Mouse (Mus musculus): ENCODE measurements at regions not wholly inside any gene's neighbourhood (a gene's known extent, or its start where the extent isn't known, plus 50 kb on each side); places are given as distances from the start of the nearest gene placed in this dataset.

- H3K4me2 ChIP-seq (replicated peaks; ENCODE audit: low read depth, low read length): no peak overlapping the region
- H3K36me3 ChIP-seq (ENCODE audit: control insufficient read depth, insufficient read depth, low read length): no peaks in the 10 kb centered on the region
- no peak overlapping the region for H3K4me3 ChIP-seq (ENCODE audit: low read depth, low read length)
- WGBS: 86% methylated on average over 7 of the region's 7 CpGs
- DNase-seq (ENCODE audit: low spot score) (no peak), ATAC-seq (ENCODE audit: low FRiP score) (no peak)
- H3K27ac ChIP-seq (ENCODE audit: low read depth, low read length): peak overlapping the region; percentile 88; the same call in 1 of the 2 replicates
- peaks cover 7% of the 10 kb centered on the region; the same call in 1 of the 2 replicates for H3K4me1 ChIP-seq (replicated peaks; ENCODE audit: control insufficient read depth, insufficient read depth, low read length)
- no peaks in the 10 kb centered on the region for H3K9me3 ChIP-seq (ENCODE audit: control insufficient read depth, low read length)
- no peak overlapping the region for H3K9ac ChIP-seq (ENCODE audit: low read depth, low read length)
- H3K27me3 ChIP-seq (ENCODE audit: control insufficient read depth, insufficient read depth, low read length): no peaks in the 10 kb centered on the region
These were observed 107.4 kb downstream of the Tomm20 start for GRCm38 (mm10) chr8:126838228-126838627.

DNA sequence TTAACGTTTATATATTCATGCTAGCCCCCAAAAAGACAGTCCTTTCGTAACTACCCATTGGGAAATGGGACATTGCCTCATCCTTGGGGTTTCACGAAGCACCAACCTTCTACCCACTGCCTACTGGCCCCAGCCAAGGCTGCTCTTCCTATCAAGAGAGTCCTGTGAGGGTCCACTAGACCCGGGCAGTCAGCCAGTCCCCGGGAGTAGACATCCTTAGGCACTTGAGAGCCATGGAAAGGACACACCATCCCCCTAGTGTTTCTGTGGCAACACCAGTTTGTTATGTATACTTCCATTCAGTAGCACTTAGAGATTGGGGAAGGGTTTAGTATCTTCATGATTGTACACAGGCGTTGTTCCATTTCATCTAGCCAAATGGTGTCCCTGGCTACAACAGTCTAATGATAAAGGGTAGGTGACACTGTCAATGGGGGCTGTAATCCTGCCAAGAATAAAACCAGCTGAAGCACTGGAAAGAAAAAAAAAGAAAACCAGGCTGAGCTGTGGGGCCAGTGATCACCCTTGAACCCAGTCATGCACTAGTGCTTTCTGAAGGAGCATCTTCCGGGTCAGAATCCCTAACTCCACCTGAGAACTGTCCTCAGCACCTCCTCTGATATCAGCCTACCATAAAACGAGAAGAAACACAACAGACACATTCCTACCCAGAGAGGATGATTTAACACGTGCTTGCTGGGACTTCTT is 108.2 kb downstream of the Tomm20 start:
- Histone ChIP-seq H3K9ac (ENCODE audit: low read depth, low read length) (no peak overlapping the region), H3K27ac (ENCODE audit: low read depth, low read length) (no peak overlapping the region)

GRCm38 (mm10) chr8:126835554-126835953 is 110.1 kb downstream of the Tomm20 start:
- DNase-seq (ENCODE audit: low spot score) (no peak), ATAC-seq (ENCODE audit: low FRiP score) (no peak)
- no peak overlapping the region for H3K9ac ChIP-seq (ENCODE audit: low read depth, low read length)
- H3K9me3 ChIP-seq (ENCODE audit: control insufficient read depth, low read length): no peaks in the 10 kb centered on the region
- peaks cover 9% of the 10 kb centered on the region; the same call in 1 of the 2 replicates for H3K4me1 ChIP-seq (replicated peaks; ENCODE audit: control insufficient read depth, insufficient read depth, low read length)
- no peak overlapping the region for H3K4me3 ChIP-seq (ENCODE audit: low read depth, low read length)
- no peaks in the 10 kb centered on the region for H3K36me3 ChIP-seq (ENCODE audit: control insufficient read depth, insufficient read depth, low read length)
- WGBS: 79% methylated on average over 7 of the region's 7 CpGs
- H3K27me3 ChIP-seq (ENCODE audit: control insufficient read depth, insufficient read depth, low read length): no peaks in the 10 kb centered on the region
- H3K4me2 ChIP-seq (replicated peaks; ENCODE audit: low read depth, low read length): no peak overlapping the region
- H3K27ac ChIP-seq (ENCODE audit: low read depth, low read length): no peak overlapping the region

More for the DNA sequence above, 108.2 kb downstream of the Tomm20 start:
- H3K9me3 ChIP-seq (ENCODE audit: control insufficient read depth, low read length): no peaks in the 10 kb centered on the region
- H3K4me3 ChIP-seq (ENCODE audit: low read depth, low read length): no peak overlapping the region
- H3K27me3 ChIP-seq (ENCODE audit: control insufficient read depth, insufficient read depth, low read length): no peaks in the 10 kb centered on the region
- 84% methylated on average over 9 of the region's 9 CpGs for WGBS
- peaks cover 9% of the 10 kb centered on the region; the same call in 1 of the 2 replicates for H3K4me1 ChIP-seq (replicated peaks; ENCODE audit: control insufficient read depth, insufficient read depth, low read length)
- DNase-seq (ENCODE audit: low spot score) (no peak), ATAC-seq (ENCODE audit: low FRiP score) (no peak)
- no peaks in the 10 kb centered on the region for H3K36me3 ChIP-seq (ENCODE audit: control insufficient read depth, insufficient read depth, low read length)
- no peak overlapping the region for H3K4me2 ChIP-seq (replicated peaks; ENCODE audit: low read depth, low read length)

- no peak for DNase-seq (ENCODE audit: low spot score)
- Histone ChIP-seq H3K27ac (ENCODE audit: low read depth, low read length) (peak overlapping the region; percentile 53; the same call in 1 of the 2 replicates), H3K36me3 (ENCODE audit: control insufficient read depth, insufficient read depth, low read length) (no peaks in the 10 kb centered on the region), H3K4me1 (replicated peaks; ENCODE audit: control insufficient read depth, insufficient read depth, low read length) (peaks cover 9% of the 10 kb centered on the region; the same call in 1 of the 2 replicates), H3K9me3 (ENCODE audit: control insufficient read depth, low read length) (no peaks in the 10 kb centered on the region), H3K9ac (ENCODE audit: low read depth, low read length) (no peak overlapping the region), H3K4me3 (ENCODE audit: low read depth, low read length) (no peak overlapping the region), H3K4me2 (replicated peaks; ENCODE audit: low read depth, low read length) (no peak overlapping the region), H3K27me3 (ENCODE audit: control insufficient read depth, insufficient read depth, low read length) (no peaks in the 10 kb centered on the region)
- WGBS: 59% methylated on average over 19 of the region's 19 CpGs
- ATAC-seq (ENCODE audit: low FRiP score): no peak
These were observed 111.9 kb downstream of the Tomm20 start for GRCm38 (mm10) chr8:126833471-126834453.

DNA sequence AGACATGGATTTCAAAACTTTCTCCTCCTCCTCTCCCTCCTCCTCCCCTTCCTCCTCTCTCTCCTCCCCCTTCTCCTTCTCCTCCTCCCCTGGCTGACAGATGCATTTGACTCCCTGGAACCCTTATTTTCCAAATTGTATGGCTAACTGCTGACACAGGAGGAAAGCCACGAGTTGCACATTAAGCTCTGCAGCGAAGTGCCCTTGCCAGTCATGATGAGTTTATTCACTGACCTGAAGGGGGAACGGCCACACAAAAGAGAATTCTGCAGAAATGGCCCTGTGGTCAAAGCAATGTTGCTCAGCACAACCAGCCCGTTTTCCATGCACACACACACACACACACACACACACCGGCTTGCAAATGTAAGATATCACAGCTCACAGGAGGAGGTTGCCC is 112.6 kb downstream of the Tomm20 start:
- DNase-seq (ENCODE audit: low spot score) (no peak), ATAC-seq (ENCODE audit: low FRiP score) (no peak)
- Histone ChIP-seq H3K4me1 (replicated peaks; ENCODE audit: control insufficient read depth, insufficient read depth, low read length) (peaks cover 6% of the 10 kb centered on the region; the same call in 1 of the 2 replicates), H3K9me3 (ENCODE audit: control insufficient read depth, low read length) (no peaks in the 10 kb centered on the region), H3K36me3 (ENCODE audit: control insufficient read depth, insufficient read depth, low read length) (no peaks in the 10 kb centered on the region), H3K27me3 (ENCODE audit: control insufficient read depth, insufficient read depth, low read length) (no peaks in the 10 kb centered on the region), H3K4me3 (ENCODE audit: low read depth, low read length) (no peak overlapping the region), H3K4me2 (replicated peaks; ENCODE audit: low read depth, low read length) (no peak overlapping the region), H3K27ac (ENCODE audit: low read depth, low read length) (0 out of 2 replicates have a peak overlapping the region, but pooled peaks have one; percentile 53), H3K9ac (ENCODE audit: low read depth, low read length) (no peak overlapping the region)
- WGBS: 30% methylated on average over 5 of the region's 5 CpGs

DNA sequence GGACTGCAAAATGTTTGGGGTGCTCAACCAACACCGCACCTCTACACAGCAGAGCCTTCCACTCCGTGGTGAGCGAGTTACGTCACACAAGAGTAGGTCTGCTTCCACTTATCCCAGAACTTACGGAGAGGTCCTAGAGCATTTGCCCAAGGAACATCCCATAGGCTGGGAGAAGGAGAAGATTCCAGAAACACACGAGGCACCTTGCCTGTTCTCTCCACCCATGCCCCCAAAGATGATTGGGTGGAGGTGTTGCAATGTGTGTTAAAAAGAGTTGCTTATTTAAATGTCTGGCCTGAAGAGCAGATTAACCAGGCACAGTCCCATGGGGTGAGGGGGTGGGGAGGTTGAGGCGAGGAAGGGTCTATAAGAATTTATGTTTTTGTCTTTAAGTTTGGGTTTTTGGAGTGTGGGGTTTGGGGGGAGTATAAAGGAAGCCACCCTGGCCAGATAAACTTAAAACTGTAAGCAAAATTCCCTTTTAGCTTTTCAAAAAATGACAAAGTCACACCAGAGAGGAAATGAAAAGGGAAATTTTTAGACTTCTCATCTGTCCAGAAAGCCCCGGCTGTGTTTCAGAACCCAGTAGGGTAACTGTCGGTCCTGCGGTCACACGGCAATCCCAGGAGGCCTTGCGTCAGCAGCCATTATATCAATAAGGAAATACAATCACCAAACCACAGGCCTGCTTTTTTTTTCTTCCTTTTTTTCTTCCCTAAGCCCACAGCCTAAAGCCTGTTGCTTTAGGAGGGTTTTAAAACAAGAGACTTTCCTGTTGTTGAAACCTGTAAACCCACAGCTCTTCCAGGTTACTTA is 113.3 kb downstream of the Tomm20 start:
- Histone ChIP-seq H3K27me3 (ENCODE audit: control insufficient read depth, insufficient read depth, low read length) (no peaks in the 10 kb centered on the region), H3K36me3 (ENCODE audit: control insufficient read depth, insufficient read depth, low read length) (no peaks in the 10 kb centered on the region), H3K4me3 (ENCODE audit: low read depth, low read length) (no peak overlapping the region), H3K27ac (ENCODE audit: low read depth, low read length) (0 out of 2 replicates have a peak overlapping the region, but pooled peaks have one; percentile 53), H3K9me3 (ENCODE audit: control insufficient read depth, low read length) (no peaks in the 10 kb centered on the region), H3K9ac (ENCODE audit: low read depth, low read length) (no peak overlapping the region), H3K4me1 (replicated peaks; ENCODE audit: control insufficient read depth, insufficient read depth, low read length) (peaks cover 9% of the 10 kb centered on the region), H3K4me2 (replicated peaks; ENCODE audit: low read depth, low read length) (no peak overlapping the region)
- ATAC-seq (ENCODE audit: low FRiP score) (no peak), DNase-seq (ENCODE audit: low spot score) (no peak)
- WGBS: 74% methylated on average over 12 of the region's 12 CpGs

DNA sequence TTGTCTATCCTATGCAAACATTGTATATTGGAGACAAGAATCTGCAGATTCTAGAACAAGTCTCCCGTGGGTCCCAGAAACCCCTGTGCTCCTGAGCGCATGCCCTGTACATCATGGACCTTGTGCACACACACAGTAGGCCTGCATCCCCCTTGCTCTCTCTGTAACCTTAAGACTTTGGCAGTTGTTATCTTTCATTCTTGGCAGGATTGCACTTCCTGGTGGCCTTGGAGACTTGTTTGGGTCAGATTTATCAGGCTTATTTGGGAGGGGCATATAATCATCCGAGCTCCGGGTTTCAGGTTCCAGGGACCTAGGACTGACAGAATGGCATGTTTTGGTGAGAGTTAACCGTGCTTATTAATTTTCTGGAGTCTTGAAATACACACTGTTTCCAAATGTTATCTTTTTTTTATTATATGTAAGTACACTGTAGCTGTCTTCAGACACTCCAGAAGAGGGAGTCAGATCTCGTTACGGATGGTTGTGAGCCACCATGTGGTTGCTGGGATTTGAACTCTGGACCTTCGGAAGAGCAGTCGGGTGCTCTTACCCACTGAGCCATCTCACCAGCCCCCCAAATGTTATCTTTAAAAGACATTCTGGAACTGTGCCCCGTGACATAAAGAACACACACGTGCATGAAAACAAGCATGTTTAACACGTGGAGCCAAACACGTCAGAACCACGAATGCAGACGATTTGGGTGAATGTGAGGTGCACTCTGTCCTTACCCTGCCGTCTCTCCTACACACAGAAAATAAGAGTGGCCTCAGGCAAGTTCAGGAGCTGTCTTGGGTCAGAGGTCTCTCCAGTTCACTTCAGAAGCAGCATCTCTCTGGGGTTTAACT is 114.1 kb downstream of the Tomm20 start:
- H3K36me3 ChIP-seq (ENCODE audit: control insufficient read depth, insufficient read depth, low read length): no peaks in the 10 kb centered on the region
- no peaks in the 10 kb centered on the region for H3K9me3 ChIP-seq (ENCODE audit: control insufficient read depth, low read length)
- WGBS: 92% methylated on average over 16 of the region's 16 CpGs
- DNase-seq (ENCODE audit: low spot score): no peak
- H3K27ac ChIP-seq (ENCODE audit: low read depth, low read length): no peak overlapping the region
- H3K4me3 ChIP-seq (ENCODE audit: low read depth, low read length): no peak overlapping the region
- H3K9ac ChIP-seq (ENCODE audit: low read depth, low read length): no peak overlapping the region
- H3K27me3 ChIP-seq (ENCODE audit: control insufficient read depth, insufficient read depth, low read length): no peaks in the 10 kb centered on the region
- H3K4me2 ChIP-seq (replicated peaks; ENCODE audit: low read depth, low read length): no peak overlapping the region
- no peak for ATAC-seq (ENCODE audit: low FRiP score)
- H3K4me1 ChIP-seq (replicated peaks; ENCODE audit: control insufficient read depth, insufficient read depth, low read length): peaks cover 17% of the 10 kb centered on the region

GRCm38 (mm10) chr8:126830242-126830530 is 115.5 kb downstream of the Tomm20 start:
- 53% methylated on average over 5 of the region's 5 CpGs for WGBS
- no peak for ATAC-seq (ENCODE audit: low FRiP score)
- Histone ChIP-seq H3K36me3 (ENCODE audit: control insufficient read depth, insufficient read depth, low read length) (no peaks in the 10 kb centered on the region), H3K27ac (ENCODE audit: low read depth, low read length) (no peak overlapping the region), H3K9me3 (ENCODE audit: control insufficient read depth, low read length) (no peaks in the 10 kb centered on the region), H3K27me3 (ENCODE audit: control insufficient read depth, insufficient read depth, low read length) (no peaks in the 10 kb centered on the region), H3K9ac (ENCODE audit: low read depth, low read length) (no peak overlapping the region), H3K4me2 (replicated peaks; ENCODE audit: low read depth, low read length) (no peak overlapping the region), H3K4me3 (ENCODE audit: low read depth, low read length) (no peak overlapping the region), H3K4me1 (replicated peaks; ENCODE audit: control insufficient read depth, insufficient read depth, low read length) (peaks cover 17% of the 10 kb centered on the region)
- DNase-seq (ENCODE audit: low spot score): no peak

All from hindbrain, embryonic 11.5 days (tissue).